Comparison of ENCODE assay signal across 9 mouse cellular contexts in genomic region chr7:45705443-45705864, GRCm38 (mm10). TPM values are rescaled to one million over a fixed set of nuclear protein-coding genes. Genes with fewer than 3 reads are reported as not detected.
DNase-seq lines count a peak whose midpoint lies in the region; ATAC-seq lines count a peak whose summit lies in the region.
"Had no signal": no experiment of that assay in that cellular context is flagged by ENCODE, and none has a peak within 500 bp of the region (broad histone marks: within the 10 kb centered on the region; RNA-seq: fewer than 3 reads in every experiment).

No protein-coding gene starts in this region.

- H3K27me3 ChIP-seq in embryonic facial prominence, embryonic 15.5 days = peaks cover 2% of the 10 kb centered on the region; the same call in 1 of the 2 replicates
- peaks cover 2% of the 10 kb centered on the region for H3K27me3 ChIP-seq in limb, embryonic 11.5 days (ENCODE audit: control insufficient read depth, insufficient read depth, low read length)
- no peaks in the 10 kb centered on the region for H3K27me3 ChIP-seq in neural tube, embryonic 14.5 days (ENCODE audit: control insufficient read depth, insufficient read depth, low read length)

- H3K4me2 ChIP-seq in embryonic facial prominence, embryonic 15.5 days (replicated peaks) = peak overlapping the region; percentile 87
- H3K4me2 ChIP-seq in limb, embryonic 11.5 days (ENCODE audit: low read depth, severe bottlenecking) = peak overlapping the region; percentile 72
- peak overlapping the region; percentile 93 for H3K4me2 ChIP-seq in neural tube, embryonic 14.5 days (ENCODE audit: low read depth, low read length)

- peak overlapping the region; percentile 93 for H3K27ac ChIP-seq in embryonic facial prominence, embryonic 15.5 days (replicated peaks)
- H3K27ac ChIP-seq in limb, embryonic 11.5 days (replicated peaks; ENCODE audit: low read depth, low read length) = no peak overlapping the region; the same call in 1 of the 2 replicates
- H3K27ac ChIP-seq in neural tube, embryonic 14.5 days (ENCODE audit: low read depth, low read length) = peak overlapping the region; percentile 41; the same call in 1 of the 2 replicates

- H3K9ac ChIP-seq in embryonic facial prominence, embryonic 15.5 days = peak overlapping the region; percentile 68; the same call in 1 of the 2 replicates
- H3K9ac ChIP-seq in limb, embryonic 11.5 days (ENCODE audit: low read length) = peak overlapping the region; percentile 34
- peak overlapping the region; percentile 32; the same call in 1 of the 2 replicates for H3K9ac ChIP-seq in neural tube, embryonic 14.5 days (replicated peaks; ENCODE audit: low read depth, low read length)

- H3K9me3 ChIP-seq in embryonic facial prominence, embryonic 15.5 days (replicated peaks) = no peaks in the 10 kb centered on the region
- no peaks in the 10 kb centered on the region for H3K9me3 ChIP-seq in limb, embryonic 11.5 days (ENCODE audit: control insufficient read depth, low read length)
- H3K9me3 ChIP-seq in neural tube, embryonic 14.5 days (ENCODE audit: control insufficient read depth, low read length) = no peaks in the 10 kb centered on the region

- no peak for ATAC-seq in embryonic facial prominence, embryonic 15.5 days (ENCODE audit: insufficient number of reproducible peaks, low FRiP score, low TSS enrichment, low read depth)
- ATAC-seq in limb, embryonic 11.5 days (ENCODE audit: insufficient number of reproducible peaks, low FRiP score, low TSS enrichment, low read depth) = no peak
- ATAC-seq in neural tube, embryonic 14.5 days (ENCODE audit: low read depth) = no peak

- whole genome bisulfite sequencing in embryonic facial prominence, embryonic 15.5 days = under 1% methylated on average over 21 of the region's 21 CpGs
- WGBS in limb, embryonic 11.5 days = 0% methylated on average over 21 of the region's 21 CpGs
- WGBS in neural tube, embryonic 14.5 days = under 1% methylated on average over 21 of the region's 21 CpGs

- peak overlapping the region; percentile 54 for H3K4me3 ChIP-seq in embryonic facial prominence, embryonic 15.5 days (replicated peaks)
- peak overlapping the region; percentile 49 for H3K4me3 ChIP-seq in limb, embryonic 11.5 days (ENCODE audit: low read depth, low read length)
- peak overlapping the region; percentile 48 for H3K4me3 ChIP-seq in neural tube, embryonic 14.5 days (ENCODE audit: low read depth, low read length)

- peaks cover 61% of the 10 kb centered on the region for H3K4me1 ChIP-seq in embryonic facial prominence, embryonic 15.5 days
- H3K4me1 ChIP-seq in limb, embryonic 11.5 days (ENCODE audit: control insufficient read depth, insufficient read depth, low read length) = peaks cover 36% of the 10 kb centered on the region
- H3K4me1 ChIP-seq in neural tube, embryonic 14.5 days (ENCODE audit: control insufficient read depth, insufficient read depth, low read length) = peaks cover 40% of the 10 kb centered on the region

- peak; percentile 69 for DNase-seq in layer of hippocampus, adult 11-12 months (ENCODE audit: low spot score)
- DNase-seq in layer of hippocampus, postnatal 25 days (ENCODE audit: extremely low spot score in 1 of 2, low spot score in 1 of 2) = no peak
- DNase-seq in limb, embryonic 11.5 days (ENCODE audit: low spot score) = no peak
- DNase-seq in urinary bladder, postnatal 4 days (ENCODE audit: low spot score in 2 of 2) = no peak
- DNase-seq in urinary bladder, postnatal 36 days (ENCODE audit: low spot score in 2 of 2) = no peak
- DNase-seq in layer of hippocampus, postnatal 14 days (ENCODE audit: low spot score in 2 of 2) = no peak

- peaks cover 12% of the 10 kb centered on the region for H3K36me3 ChIP-seq in embryonic facial prominence, embryonic 15.5 days
- no peaks in the 10 kb centered on the region; the same call in 1 of the 2 replicates for H3K36me3 ChIP-seq in limb, embryonic 11.5 days (ENCODE audit: control insufficient read depth, insufficient read depth, low read length)
- peaks cover 3% of the 10 kb centered on the region for H3K36me3 ChIP-seq in neural tube, embryonic 14.5 days (ENCODE audit: control insufficient read depth, insufficient read depth, low read length)

RNA-seq across cellular contexts. Expression of gene Dbp, which starts 0.6 kb away (rescaled TPM):
- 10 to 100 TPM; 65.3 to 80.4 TPM for total RNA-seq in layer of hippocampus, postnatal 25 days (2021)
- 6.8 and 7.0 TPM in 2 replicates for polyA plus RNA-seq in embryonic facial prominence, embryonic 15.5 days (2015; fragmentation: Nextera tagmentation; extraction: Ambion mirVana)
- polyA plus RNA-seq in limb, embryonic 11.5 days (2014; fragmentation: Nextera tagmentation; extraction: Ambion mirVana) = 4.2 and 4.9 TPM in 2 replicates
- 2.5 and 2.6 TPM in 2 replicates for polyA plus RNA-seq in neural tube, embryonic 14.5 days (2014; fragmentation: Nextera tagmentation; extraction: Ambion mirVana)
- total RNA-seq in layer of hippocampus, postnatal 14 days (2021) = 10 to 100 TPM; 49.7 to 59.1 TPM

RNA-seq across cellular contexts. Expression of gene Car11, which starts 5.8 kb away (rescaled TPM):
- 100 to 1,000 TPM; 164 to 190 TPM for total RNA-seq in layer of hippocampus, postnatal 25 days (2021)
- 17.2 and 17.7 TPM in 2 replicates for polyA plus RNA-seq in embryonic facial prominence, embryonic 15.5 days (2015; fragmentation: Nextera tagmentation; extraction: Ambion mirVana)
- polyA plus RNA-seq in limb, embryonic 11.5 days (2014; fragmentation: Nextera tagmentation; extraction: Ambion mirVana) = 5.1 and 5.5 TPM in 2 replicates
- 31.9 and 32.8 TPM in 2 replicates for polyA plus RNA-seq in neural tube, embryonic 14.5 days (2014; fragmentation: Nextera tagmentation; extraction: Ambion mirVana)
- total RNA-seq in layer of hippocampus, postnatal 14 days (2021) = 100 to 1,000 TPM; 110 to 123 TPM
- total RNA-seq: neutrophil, adult 5-6 weeks had no signal

RNA-seq across cellular contexts. Expression of gene Rpl18, which starts 9.8 kb away (rescaled TPM):
- total RNA-seq in layer of hippocampus, postnatal 25 days (2021) = 100 to 1,000 TPM; 342 to 393 TPM
- polyA plus RNA-seq in embryonic facial prominence, embryonic 15.5 days (2015; fragmentation: Nextera tagmentation; extraction: Ambion mirVana) = 1,062 and 1,100 TPM in 2 replicates
- polyA plus RNA-seq in limb, embryonic 11.5 days (2014; fragmentation: Nextera tagmentation; extraction: Ambion mirVana) = 1,181 and 1,244 TPM in 2 replicates
- polyA plus RNA-seq in neural tube, embryonic 14.5 days (2014; fragmentation: Nextera tagmentation; extraction: Ambion mirVana) = 603 and 609 TPM in 2 replicates
- 100 to 1,000 TPM; 423 to 452 TPM for total RNA-seq in layer of hippocampus, postnatal 14 days (2021)

RNA-seq across cellular contexts. Expression of gene Sec1, which starts 11.3 kb away (rescaled TPM):
- total RNA-seq in layer of hippocampus, postnatal 25 days (2021) = under 1 TPM; 0.80 to 0.86 TPM
- polyA plus RNA-seq in embryonic facial prominence, embryonic 15.5 days (2015; fragmentation: Nextera tagmentation; extraction: Ambion mirVana) = 9.6 and 11.1 TPM in 2 replicates
- polyA plus RNA-seq in limb, embryonic 11.5 days (2014; fragmentation: Nextera tagmentation; extraction: Ambion mirVana) = 0.11 and 0.37 TPM in 2 replicates
- 0.13 and 0.54 TPM in 2 replicates for polyA plus RNA-seq in neural tube, embryonic 14.5 days (2014; fragmentation: Nextera tagmentation; extraction: Ambion mirVana)
- total RNA-seq in layer of hippocampus, postnatal 14 days (2021) = under 1 TPM; 0.24 to 0.41 TPM

RNA-seq across cellular contexts. Expression of gene Sphk2, which starts 12.3 kb away (rescaled TPM):
- 10 to 100 TPM; 33.7 to 34.7 TPM for total RNA-seq in layer of hippocampus, postnatal 25 days (2021)
- polyA plus RNA-seq in embryonic facial prominence, embryonic 15.5 days (2015; fragmentation: Nextera tagmentation; extraction: Ambion mirVana) = 38.4 and 43.4 TPM in 2 replicates
- polyA plus RNA-seq in limb, embryonic 11.5 days (2014; fragmentation: Nextera tagmentation; extraction: Ambion mirVana) = 28.4 and 28.5 TPM in 2 replicates
- polyA plus RNA-seq in neural tube, embryonic 14.5 days (2014; fragmentation: Nextera tagmentation; extraction: Ambion mirVana) = 15.6 and 19.1 TPM in 2 replicates
- 10 to 100 TPM; 30.5 to 31.4 TPM for total RNA-seq in layer of hippocampus, postnatal 14 days (2021)
